Mouse (Mus musculus) megakaryocyte, adult 5-6 weeks (primary cell): Measurements from ENCODE around the gene Sel1l3. TPM values are rescaled to one million over a fixed set of nuclear protein-coding genes. Genes with fewer than 3 reads are reported as not detected.

ENCODE experiments used
- ATAC-seq: 2 replicates; pipeline ENCODE4 v1.8.0; 2016; ENCODE audit warnings: mild to moderate bottlenecking, inconsistent platforms; ENCODE audit not compliant: poor library complexity, severe bottlenecking
- total RNA-seq, 2 experiments: library from RNA; stranded (forward) in 1 of 2; stranded (reverse) in 1 of 2; fragments of 153-499, 151-499 nt in 1 of 2; fragments of 221-1000, 200-1000 nt in 1 of 2; gene quantifications; 2 replicates each; pipeline versions ENCODE4 v1.2.3 to v1.2.4; 2015 to 2017

Gene Sel1l3
- total RNA-seq, 2 experiments from 2014 or later = 0.04 TPM

GRCm38 (mm10) chr5:53104177-53104855 is 109.4 kb downstream of the Sel1l3 start:
- ATAC-seq = no peak

GRCm38 (mm10) chr5:53101848-53102473 is 111.8 kb downstream of the Sel1l3 start:
- ATAC-seq = no peak

- no peak for ATAC-seq
Observed at GRCm38 (mm10) chr5:53091331-53091730, 122.4 kb downstream of the Sel1l3 start.

- no peak for ATAC-seq
Observed at GRCm38 (mm10) chr5:53087452-53087851, 126.3 kb downstream of the Sel1l3 start.

GRCm38 (mm10) chr5:53078453-53078852 is 135.3 kb downstream of the Sel1l3 start:
- no peak for ATAC-seq

GRCm38 (mm10) chr5:53074553-53074952 is 139.2 kb downstream of the Sel1l3 start:
- no peak for ATAC-seq

- ATAC-seq = no peak
Observed at GRCm38 (mm10) chr5:53061532-53062130, 152.1 kb downstream of the Sel1l3 start.

Other genes with a start within 250 kb of the Sel1l3 start
- gene Slc34a2, start 175.8 kb downstream of the Sel1l3 start, total RNA-seq (2015) = not detected in 2 replicates
- gene Slc34a2, start 175.8 kb downstream of the Sel1l3 start, total RNA-seq (2017) = not detected in 2 replicates
- 67.6 and 71.7 TPM in 2 replicates for gene Smim20, start 53.2 kb upstream of the Sel1l3 start, total RNA-seq (2015)
- gene Smim20, start 53.2 kb upstream of the Sel1l3 start, total RNA-seq (2017) = 43.3 and 55.5 TPM in 2 replicates